Mouse (Mus musculus) cortical plate, adult 2 months (tissue): ENCODE data around the gene Lrrc4b.

Experiments
- CTCF ChIP-seq: fragments of 200-500 bp; IDR thresholded peaks from 2 replicates; pipeline ENCODE4 v1.5.1; 2011; ENCODE audit warnings: mild to moderate bottlenecking, control low read depth, low read length; ENCODE audit not compliant: insufficient read depth; ENCODE audit errors: extremely low read depth
- POLR2A ChIP-seq: fragments of 200-500 bp; IDR thresholded peaks from 2 replicates; pipeline ENCODE4 v1.6.1; 2011; ENCODE audit warnings: mild to moderate bottlenecking, low read length, control low read depth; ENCODE audit not compliant: insufficient read depth; ENCODE audit errors: extremely low read depth

DNA sequence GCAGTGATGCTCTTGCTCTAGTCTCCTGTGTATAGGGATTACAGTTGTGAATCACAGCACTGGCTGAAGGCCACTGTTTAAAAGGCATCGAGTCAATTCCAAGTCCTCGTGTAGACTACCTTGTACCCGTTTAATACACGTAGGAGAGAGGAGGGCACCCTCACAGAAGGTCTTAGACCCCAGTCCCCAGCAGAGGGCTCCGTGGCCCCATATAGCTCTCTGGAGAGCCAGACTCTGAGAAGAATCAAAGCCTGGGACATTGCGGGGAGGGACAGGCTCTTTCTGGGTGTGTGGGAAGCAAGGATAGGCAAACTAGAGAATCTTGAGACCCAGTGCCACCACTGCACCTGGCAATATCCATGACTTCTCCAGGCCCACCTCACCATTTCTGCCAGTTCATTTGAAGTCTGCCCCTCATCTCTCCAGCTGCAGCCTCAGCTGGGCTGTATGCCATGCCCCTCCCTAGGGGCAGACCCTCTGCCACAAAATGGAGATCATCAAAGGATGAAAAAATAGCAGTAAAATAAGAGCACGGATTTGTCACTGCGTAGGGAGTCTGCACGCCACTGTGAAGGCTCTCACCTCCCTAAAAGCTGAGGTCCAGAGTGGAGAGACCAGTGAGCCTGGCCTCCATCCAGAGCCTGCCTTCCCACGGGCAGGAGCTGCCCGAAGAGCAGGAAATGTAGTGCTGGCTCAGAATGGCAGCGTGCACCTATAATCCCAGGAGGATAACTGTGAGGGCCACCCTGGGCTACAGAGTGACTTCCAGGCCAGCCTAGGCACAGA is 17.4 kb downstream of the Lrrc4b start:
- TF ChIP-seq CTCF: no peak
- no peak for TF ChIP-seq POLR2A
